Comparison of ENCODE assay signal across 8 mouse cellular contexts in the genomic region with DNA sequence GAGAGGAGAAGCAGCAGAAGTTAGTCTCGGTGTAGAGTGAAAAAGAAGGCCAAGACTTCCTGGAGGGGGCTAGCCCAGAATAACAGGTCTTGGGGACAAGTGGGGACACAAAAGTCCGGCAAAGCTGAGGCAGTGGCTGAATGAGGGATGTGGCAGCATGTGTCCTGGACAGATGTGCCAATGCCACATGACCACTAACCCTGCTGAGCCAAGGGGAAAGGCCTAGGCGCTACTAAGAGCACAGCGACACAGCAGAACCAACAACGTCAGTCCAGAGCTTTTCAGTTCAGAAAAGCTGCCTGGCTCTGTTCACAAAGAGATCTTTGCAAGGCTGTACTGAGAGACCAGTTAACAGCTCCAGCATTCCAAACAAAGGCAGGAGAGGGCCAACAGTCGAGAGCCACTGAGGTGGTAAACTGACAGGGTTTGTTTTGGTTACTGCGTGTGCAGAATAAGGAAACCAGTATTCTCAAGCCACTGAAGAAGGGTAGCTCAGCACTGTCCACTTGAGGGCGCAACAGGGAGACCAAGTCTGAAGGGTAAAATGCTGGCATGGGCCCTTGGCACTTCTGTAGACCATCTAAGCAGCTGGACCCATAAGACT. TPM values are rescaled to one million over a fixed set of nuclear protein-coding genes. Genes with fewer than 3 reads are reported as not detected.
A peak's percentile ranks its signal among the peaks of the same experiment; 100 is the strongest.
DNase-seq lines count a peak whose midpoint lies in the region; ATAC-seq lines count a peak whose summit lies in the region.

No protein-coding gene starts in this region.

- H3K9ac ChIP-seq in midbrain, embryonic 16.5 days (ENCODE audit: low read depth, low read length): no peak overlapping the region
- H3K9ac ChIP-seq in midbrain, embryonic 14.5 days (replicated peaks; ENCODE audit: low read length): no peak overlapping the region
- no peak overlapping the region for H3K9ac ChIP-seq in stomach, embryonic 15.5 days
- H3K9ac ChIP-seq in intestine, embryonic 15.5 days: no peak overlapping the region

- WGBS in midbrain, embryonic 16.5 days: 67% methylated on average over 8 of the region's 8 CpGs
- WGBS in midbrain, embryonic 14.5 days: 75% methylated on average over 8 of the region's 8 CpGs
- 69% methylated on average over 8 of the region's 8 CpGs for WGBS in stomach, embryonic 15.5 days
- 73% methylated on average over 8 of the region's 8 CpGs for WGBS in intestine, embryonic 15.5 days

- peak overlapping the region; percentile 61 for H3K4me3 ChIP-seq in erythroblast, embryonic 14.5 days (replicated peaks)
- no peak overlapping the region for H3K4me3 ChIP-seq in midbrain, embryonic 16.5 days (ENCODE audit: low read depth, low read length)
- H3K4me3 ChIP-seq in midbrain, embryonic 14.5 days (replicated peaks; ENCODE audit: low read depth, low read length): no peak overlapping the region
- no peak overlapping the region for H3K4me3 ChIP-seq in stomach, embryonic 15.5 days (replicated peaks)
- no peak overlapping the region for H3K4me3 ChIP-seq in intestine, embryonic 15.5 days (replicated peaks)

- H3K27ac ChIP-seq in midbrain, embryonic 16.5 days (ENCODE audit: low read length): no peak overlapping the region; the same call in 1 of the 2 replicates
- no peak overlapping the region for H3K27ac ChIP-seq in midbrain, embryonic 14.5 days (replicated peaks; ENCODE audit: low read depth, low read length)
- H3K27ac ChIP-seq in stomach, embryonic 15.5 days: peak overlapping the region; percentile 11; the same call in 1 of the 2 replicates
- no peak overlapping the region for H3K27ac ChIP-seq in intestine, embryonic 15.5 days

- DNase-seq in midbrain, embryonic 14.5 days: no peak
- DNase-seq in left cerebral cortex, adult 18-20 months (ENCODE audit: low spot score in 2 of 2): peak; percentile 14 to 30
- no peak for DNase-seq in embryo, embryonic 10 days (ENCODE audit: low spot score)

- ATAC-seq in erythroblast, adult 5-6 weeks (replicated peaks; ENCODE audit: low FRiP score, poor library complexity, severe bottlenecking): no peak
- ATAC-seq in midbrain, embryonic 16.5 days: peak; percentile 47; the same call in 1 of the 2 replicates
- no peak for ATAC-seq in midbrain, embryonic 14.5 days (ENCODE audit: low FRiP score, low TSS enrichment)
- no peak for ATAC-seq in stomach, embryonic 15.5 days (ENCODE audit: insufficient read depth, low FRiP score, low read depth)
- ATAC-seq in intestine, embryonic 15.5 days: no peak

- H3K4me1 ChIP-seq in erythroblast, embryonic 14.5 days (ENCODE audit: control insufficient read depth): peaks cover 69% of the 10 kb centered on the region
- H3K4me1 ChIP-seq in midbrain, embryonic 16.5 days (ENCODE audit: control insufficient read depth, insufficient read depth, low read length): peaks cover 5% of the 10 kb centered on the region; the same call in 1 of the 2 replicates
- peaks cover 8% of the 10 kb centered on the region; the same call in 1 of the 2 replicates for H3K4me1 ChIP-seq in midbrain, embryonic 14.5 days (ENCODE audit: control insufficient read depth, insufficient read depth, low read length)
- H3K4me1 ChIP-seq in stomach, embryonic 15.5 days: peaks cover 42% of the 10 kb centered on the region
- peaks cover 31% of the 10 kb centered on the region for H3K4me1 ChIP-seq in intestine, embryonic 15.5 days (replicated peaks)

- H3K36me3 ChIP-seq in erythroblast, embryonic 14.5 days (ENCODE audit: control insufficient read depth): peaks cover 63% of the 10 kb centered on the region
- H3K36me3 ChIP-seq in midbrain, embryonic 16.5 days (ENCODE audit: control insufficient read depth, insufficient read depth, low read length): no peaks in the 10 kb centered on the region
- no peaks in the 10 kb centered on the region for H3K36me3 ChIP-seq in midbrain, embryonic 14.5 days (ENCODE audit: control insufficient read depth, insufficient read depth, low read length)
- H3K36me3 ChIP-seq in stomach, embryonic 15.5 days: no peaks in the 10 kb centered on the region
- H3K36me3 ChIP-seq in intestine, embryonic 15.5 days: no peaks in the 10 kb centered on the region

- no peaks in the 10 kb centered on the region for H3K9me3 ChIP-seq in erythroblast, embryonic 14.5 days (ENCODE audit: control insufficient read depth, low read length)
- H3K9me3 ChIP-seq in midbrain, embryonic 16.5 days (replicated peaks; ENCODE audit: control insufficient read depth, low read length, poor library complexity, severe bottlenecking): no peaks in the 10 kb centered on the region
- H3K9me3 ChIP-seq in midbrain, embryonic 14.5 days (ENCODE audit: control insufficient read depth, low read length): no peaks in the 10 kb centered on the region
- H3K9me3 ChIP-seq in stomach, embryonic 15.5 days: no peaks in the 10 kb centered on the region
- H3K9me3 ChIP-seq in intestine, embryonic 15.5 days: no peaks in the 10 kb centered on the region

- no peak overlapping the region for H3K4me2 ChIP-seq in midbrain, embryonic 16.5 days (ENCODE audit: low read length)
- H3K4me2 ChIP-seq in midbrain, embryonic 14.5 days (ENCODE audit: low read length): no peak overlapping the region
- H3K4me2 ChIP-seq in stomach, embryonic 15.5 days: no peak overlapping the region
- H3K4me2 ChIP-seq in intestine, embryonic 15.5 days (replicated peaks): no peak overlapping the region

- H3K27me3 ChIP-seq in erythroblast, embryonic 14.5 days (ENCODE audit: control insufficient read depth): no peaks in the 10 kb centered on the region
- no peaks in the 10 kb centered on the region for H3K27me3 ChIP-seq in midbrain, embryonic 16.5 days (ENCODE audit: control insufficient read depth, insufficient read depth, low read depth, low read length)
- H3K27me3 ChIP-seq in midbrain, embryonic 14.5 days (ENCODE audit: control insufficient read depth, insufficient read depth, low read length): no peaks in the 10 kb centered on the region
- H3K27me3 ChIP-seq in stomach, embryonic 15.5 days (replicated peaks): no peaks in the 10 kb centered on the region
- H3K27me3 ChIP-seq in intestine, embryonic 15.5 days (replicated peaks): no peaks in the 10 kb centered on the region

RNA-seq across cellular contexts. Expression of gene Gab1, which starts 15.0 kb away (rescaled TPM):
- 0.24 and 0.41 TPM in 2 replicates for polyA plus RNA-seq in erythroblast, embryonic 14.5 days (2012)
- 4.4 and 7.5 TPM in 2 replicates for total RNA-seq in erythroblast, adult 5-6 weeks (2015; ENCODE audit: low replicate concordance)
- total RNA-seq in erythroblast, adult 5-6 weeks (2017; ENCODE audit: low replicate concordance): 2.0 and 2.5 TPM in 2 replicates
- 6.4 and 7.6 TPM in 2 replicates for polyA plus RNA-seq in midbrain, embryonic 16.5 days (2015; fragmentation: Nextera tagmentation; extraction: Ambion mirVana)
- polyA plus RNA-seq in midbrain, embryonic 14.5 days (2014; fragmentation: Nextera tagmentation; extraction: Ambion mirVana): 7.5 and 13.0 TPM in 2 replicates
- total RNA-seq in left cerebral cortex, adult 18-20 months (2021): 10 to 100 TPM; 12.8 to 16.1 TPM
- polyA plus RNA-seq in stomach, embryonic 15.5 days (2015; fragmentation: Nextera tagmentation; extraction: Ambion mirVana): 15.5 and 16.8 TPM in 2 replicates
- 13.5 and 14.3 TPM in 2 replicates for polyA plus RNA-seq in intestine, embryonic 15.5 days (2015; fragmentation: Nextera tagmentation; extraction: Ambion mirVana)

Comparison
In these comparisons a context has a peak if more than half of its experiments do, and no peak if none do; other contexts are left out.
1. DNase-seq: peak in left cerebral cortex, adult 18-20 months (2 of 2); none in midbrain, embryonic 14.5 days (single experiment) and embryo, embryonic 10 days (single experiment).